11 mouse cellular contexts compared by ENCODE assay signal in the genomic region with DNA sequence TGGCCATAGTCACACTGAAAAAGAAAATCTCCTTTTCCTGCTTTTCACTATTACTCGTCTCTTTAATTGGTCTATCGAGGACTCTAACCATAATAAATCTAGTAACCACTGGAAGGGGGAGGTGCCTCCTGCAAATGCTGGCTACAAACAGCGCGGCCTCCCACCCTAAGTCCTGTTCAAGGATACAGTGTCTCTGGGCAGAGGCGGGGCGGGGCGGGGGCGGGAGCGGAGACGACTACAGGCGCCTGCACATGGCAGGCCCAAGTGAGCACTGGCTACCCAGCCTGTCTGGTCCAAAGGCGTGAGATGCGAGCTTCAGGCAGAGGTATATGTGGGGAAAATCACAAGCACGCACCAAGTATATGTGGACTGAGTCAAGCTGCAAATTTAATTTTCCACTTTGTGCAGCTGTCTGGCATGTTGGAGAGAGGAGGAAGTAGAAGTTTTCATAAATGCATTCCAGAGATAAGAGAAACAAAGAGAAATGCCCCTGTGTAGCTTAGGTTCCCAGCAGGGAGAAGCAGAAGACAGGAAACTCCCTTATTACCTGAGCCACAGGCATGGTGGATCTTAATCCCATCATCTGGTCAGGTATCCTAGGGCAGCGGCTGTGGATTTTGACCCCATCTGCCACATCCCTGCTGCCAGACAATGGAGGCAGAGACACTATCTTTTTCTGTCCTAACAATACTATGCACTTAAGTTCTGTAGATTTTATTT. TPM values are rescaled to one million over a fixed set of nuclear protein-coding genes. Genes with fewer than 3 reads are reported as not detected.
DNase-seq lines count a peak whose midpoint lies in the region; ATAC-seq and TF ChIP-seq lines count a peak whose summit lies in the region.
"Had no signal": no experiment of that assay in that cellular context is flagged by ENCODE, and none has a peak within 500 bp of the region (broad histone marks: within the 10 kb centered on the region; RNA-seq: fewer than 3 reads in every experiment).

No protein-coding gene starts in this region.

- H3K9ac ChIP-seq in lung, postnatal 0 days (replicated peaks; ENCODE audit: low read depth): no peak overlapping the region
- H3K9ac ChIP-seq in intestine, embryonic 14.5 days (ENCODE audit: low read length): no peak overlapping the region
- no peak overlapping the region for H3K9ac ChIP-seq in stomach, postnatal 0 days (ENCODE audit: low read length)
- H3K9ac ChIP-seq in midbrain, embryonic 15.5 days: no peak overlapping the region

- WGBS in lung, postnatal 0 days: 26% methylated on average over 15 of the region's 15 CpGs
- 22% methylated on average over 15 of the region's 15 CpGs for WGBS in lung, adult 2 months
- 40% methylated on average over 15 of the region's 15 CpGs for WGBS in intestine, embryonic 14.5 days
- 25% methylated on average over 15 of the region's 15 CpGs for WGBS in stomach, postnatal 0 days
- WGBS in midbrain, embryonic 15.5 days: 48% methylated on average over 15 of the region's 15 CpGs

- no peaks in the 10 kb centered on the region for H3K27me3 ChIP-seq in lung, postnatal 0 days (replicated peaks; ENCODE audit: insufficient read depth, low read length)
- H3K27me3 ChIP-seq in intestine, embryonic 14.5 days (replicated peaks; ENCODE audit: control insufficient read depth, insufficient read depth, low read length): no peaks in the 10 kb centered on the region
- H3K27me3 ChIP-seq in stomach, postnatal 0 days (ENCODE audit: control insufficient read depth, insufficient read depth, low read length): no peaks in the 10 kb centered on the region
- no peaks in the 10 kb centered on the region for H3K27me3 ChIP-seq in midbrain, embryonic 15.5 days (replicated peaks)

- H3K4me3 ChIP-seq in lung, postnatal 0 days (ENCODE audit: low read depth, low read length): no peak overlapping the region
- no peak overlapping the region for H3K4me3 ChIP-seq in lung, adult 2 months (replicated peaks; ENCODE audit: extremely low read depth, low read depth, low read length)
- H3K4me3 ChIP-seq in intestine, embryonic 14.5 days (ENCODE audit: low read depth, low read length): no peak overlapping the region
- H3K4me3 ChIP-seq in stomach, postnatal 0 days (ENCODE audit: low read depth, low read length): no peak overlapping the region
- H3K4me3 ChIP-seq in midbrain, embryonic 15.5 days: no peak overlapping the region
- H3K4me3 ChIP-seq: heart, adult 2 months had no signal

- no peak for TF ChIP-seq CTCF in lung, postnatal 0 days (IDR thresholded peaks at IDR 0.05)
- TF ChIP-seq CTCF in lung, adult 2 months (IDR thresholded peaks at IDR 0.05; ENCODE audit: insufficient read depth, low read length): no peak
- no peak for TF ChIP-seq CTCF in stomach, postnatal 0 days (IDR thresholded peaks at IDR 0.05; ENCODE audit: low read depth)

- no peak overlapping the region for H3K27ac ChIP-seq in lung, postnatal 0 days (ENCODE audit: low read length)
- no peak overlapping the region; the same call in 1 of the 2 replicates for H3K27ac ChIP-seq in intestine, embryonic 14.5 days (ENCODE audit: low read depth)
- no peak overlapping the region for H3K27ac ChIP-seq in stomach, postnatal 0 days (replicated peaks)
- H3K27ac ChIP-seq in midbrain, embryonic 15.5 days: no peak overlapping the region
- H3K27ac ChIP-seq: heart, adult 2 months had no signal

- intact Hi-C loops in left cerebral cortex, postnatal 36 days (cut with DNase I): no loop called here

- H3K4me2 ChIP-seq in lung, postnatal 0 days (replicated peaks; ENCODE audit: low read depth, low read length): no peak overlapping the region; the same call in 1 of the 2 replicates
- H3K4me2 ChIP-seq in intestine, embryonic 14.5 days (ENCODE audit: low read length): peak overlapping the region; percentile 7; the same call in 1 of the 2 replicates
- H3K4me2 ChIP-seq in stomach, postnatal 0 days (replicated peaks; ENCODE audit: low read depth): no peak overlapping the region; the same call in 1 of the 2 replicates
- H3K4me2 ChIP-seq in midbrain, embryonic 15.5 days: no peak overlapping the region

- no peaks in the 10 kb centered on the region for H3K36me3 ChIP-seq in lung, postnatal 0 days (ENCODE audit: insufficient read depth, low read length)
- H3K36me3 ChIP-seq in intestine, embryonic 14.5 days (ENCODE audit: control insufficient read depth, insufficient read depth, low read length): no peaks in the 10 kb centered on the region
- no peaks in the 10 kb centered on the region for H3K36me3 ChIP-seq in stomach, postnatal 0 days (ENCODE audit: control insufficient read depth, insufficient read depth, low read length)
- no peaks in the 10 kb centered on the region for H3K36me3 ChIP-seq in midbrain, embryonic 15.5 days (replicated peaks)

- H3K9me3 ChIP-seq in lung, postnatal 0 days (ENCODE audit: low read length): no peaks in the 10 kb centered on the region
- H3K9me3 ChIP-seq in intestine, embryonic 14.5 days (ENCODE audit: control insufficient read depth, low read length): 0 out of 2 replicates have a peak, but pooled peaks cover 6% of the 10 kb centered on the region
- H3K9me3 ChIP-seq in stomach, postnatal 0 days (ENCODE audit: control insufficient read depth, low read length): 0 out of 2 replicates have a peak, but pooled peaks cover 2% of the 10 kb centered on the region
- peaks cover under 1% of the 10 kb centered on the region for H3K9me3 ChIP-seq in midbrain, embryonic 15.5 days

- no peak for ATAC-seq in lung, postnatal 0 days
- peak; percentile 79 for ATAC-seq in intestine, embryonic 14.5 days (replicated peaks; ENCODE audit: low FRiP score, low TSS enrichment, low read depth)
- no peak for ATAC-seq in stomach, postnatal 0 days (ENCODE audit: low FRiP score, low TSS enrichment)
- no peak for ATAC-seq in midbrain, embryonic 15.5 days (replicated peaks)

- H3K4me1 ChIP-seq in lung, postnatal 0 days (ENCODE audit: insufficient read depth, low read depth, low read length): no peaks in the 10 kb centered on the region
- H3K4me1 ChIP-seq in lung, adult 2 months (ENCODE audit: control insufficient read depth, insufficient read depth, low read length): no peaks in the 10 kb centered on the region
- no peaks in the 10 kb centered on the region for H3K4me1 ChIP-seq in intestine, embryonic 14.5 days (replicated peaks; ENCODE audit: control insufficient read depth, insufficient read depth, low read length)
- H3K4me1 ChIP-seq in stomach, postnatal 0 days (replicated peaks; ENCODE audit: control insufficient read depth, insufficient read depth): no peaks in the 10 kb centered on the region
- no peaks in the 10 kb centered on the region for H3K4me1 ChIP-seq in midbrain, embryonic 15.5 days

- peak; percentile 52 for DNase-seq in adrenal gland, adult 2 months
- no peak for DNase-seq in adrenal gland, adult 18-20 months (ENCODE audit: low spot score in 2 of 2)
- peak; percentile 9 for DNase-seq in lung, postnatal 0 days (ENCODE audit: low spot score)
- DNase-seq in lung, adult 2 months: no peak
- DNase-seq in intestine, embryonic 14.5 days (ENCODE audit: low spot score): peak; percentile 61
- DNase-seq in stomach, postnatal 0 days (ENCODE audit: low spot score): peak; percentile 42
- DNase-seq in left cerebral cortex, postnatal 36 days (ENCODE audit: low spot score in 2 of 2): no peak

- no peak for TF ChIP-seq POLR2A in lung, adult 2 months (IDR thresholded peaks at IDR 0.05; ENCODE audit: borderline replicate concordance, extremely low read depth, low read depth, low read length)

- TF ChIP-seq EP300 in lung, postnatal 0 days (IDR thresholded peaks at IDR 0.05): no peak
- TF ChIP-seq EP300 in stomach, postnatal 0 days (optimal IDR thresholded peaks at IDR 0.05): no peak

RNA-seq across cellular contexts. Expression of gene Zfp799, which starts 9.2 kb away (rescaled TPM):
- total RNA-seq in adrenal gland, adult 2 months (2021): 10 to 100 TPM in 1 of 2 experiments, 1 to 10 TPM in 1; 8.9 to 13.5 TPM
- 1.6 and 3.9 TPM in 2 replicates for polyA plus RNA-seq in adrenal gland, adult 2 months (2012; rRNA removed)
- total RNA-seq in adrenal gland, adult 18-20 months (2021): 10 to 100 TPM in 1 of 2 experiments, 1 to 10 TPM in 1; 6.9 to 10.2 TPM
- polyA plus RNA-seq in lung, postnatal 0 days (2015; fragmentation: Nextera tagmentation; extraction: Ambion mirVana): 4.6 and 5.6 TPM in 2 replicates
- 2.4 and 5.8 TPM in 2 replicates for polyA plus RNA-seq in lung, adult 2 months (2012; rRNA removed)
- 14.2 and 16.9 TPM in 2 replicates for polyA plus RNA-seq in intestine, embryonic 14.5 days (2014; fragmentation: Nextera tagmentation; extraction: Ambion mirVana)
- polyA plus RNA-seq in stomach, postnatal 0 days (2015; fragmentation: Nextera tagmentation; extraction: Ambion mirVana): 5.1 and 5.7 TPM in 2 replicates
- polyA plus RNA-seq in midbrain, embryonic 15.5 days (2015; fragmentation: Nextera tagmentation; extraction: Ambion mirVana): 19.2 and 22.2 TPM in 2 replicates
- total RNA-seq in left cerebral cortex, postnatal 36 days (2021): 10 to 100 TPM; 24.2 to 32.7 TPM

RNA-seq across cellular contexts. Expression of gene Zfp811, which starts 29.5 kb away (rescaled TPM):
- total RNA-seq in adrenal gland, adult 2 months (2021): under 1 TPM; 0.43 to 0.69 TPM
- polyA plus RNA-seq in adrenal gland, adult 2 months (2012; rRNA removed): 0.02 TPM in 1 of 2 replicates, not detected in the other
- total RNA-seq in adrenal gland, adult 18-20 months (2021): under 1 TPM; 0.46 to 0.64 TPM
- polyA plus RNA-seq in lung, postnatal 0 days (2015; fragmentation: Nextera tagmentation; extraction: Ambion mirVana): 0.29 and 0.45 TPM in 2 replicates
- 0.06 TPM in 1 of 2 replicates, not detected in the other for polyA plus RNA-seq in lung, adult 2 months (2012; rRNA removed)
- polyA plus RNA-seq in intestine, embryonic 14.5 days (2014; fragmentation: Nextera tagmentation; extraction: Ambion mirVana): 5.3 and 6.1 TPM in 2 replicates
- 1.1 and 1.5 TPM in 2 replicates for polyA plus RNA-seq in stomach, postnatal 0 days (2015; fragmentation: Nextera tagmentation; extraction: Ambion mirVana)
- polyA plus RNA-seq in midbrain, embryonic 15.5 days (2015; fragmentation: Nextera tagmentation; extraction: Ambion mirVana): 69.5 and 73.5 TPM in 2 replicates
- 1 to 10 TPM; 5.7 to 8.5 TPM for total RNA-seq in left cerebral cortex, postnatal 36 days (2021)
- total RNA-seq: common myeloid progenitor, adult 5-6 weeks had no signal
- polyA plus RNA-seq: liver, adult 2 months had no signal

RNA-seq across cellular contexts. Expression of gene Zfp871, which starts 51.2 kb away (rescaled TPM):
- total RNA-seq in adrenal gland, adult 2 months (2021): 10 to 100 TPM; 41.3 to 45.9 TPM
- 3.8 and 4.8 TPM in 2 replicates for polyA plus RNA-seq in adrenal gland, adult 2 months (2012; rRNA removed)
- 10 to 100 TPM; 41.5 to 44.8 TPM for total RNA-seq in adrenal gland, adult 18-20 months (2021)
- 18.9 and 21.5 TPM in 2 replicates for polyA plus RNA-seq in lung, postnatal 0 days (2015; fragmentation: Nextera tagmentation; extraction: Ambion mirVana)
- 8.2 and 13.8 TPM in 2 replicates for polyA plus RNA-seq in lung, adult 2 months (2012; rRNA removed)
- polyA plus RNA-seq in intestine, embryonic 14.5 days (2014; fragmentation: Nextera tagmentation; extraction: Ambion mirVana): 45.7 and 55.4 TPM in 2 replicates
- polyA plus RNA-seq in stomach, postnatal 0 days (2015; fragmentation: Nextera tagmentation; extraction: Ambion mirVana): 13.0 and 13.7 TPM in 2 replicates
- 48.1 and 48.6 TPM in 2 replicates for polyA plus RNA-seq in midbrain, embryonic 15.5 days (2015; fragmentation: Nextera tagmentation; extraction: Ambion mirVana)
- 10 to 100 TPM; 66.0 to 88.5 TPM for total RNA-seq in left cerebral cortex, postnatal 36 days (2021)

RNA-seq across cellular contexts. Expression of gene Zfp870, which starts 52.2 kb away (rescaled TPM):
- total RNA-seq in adrenal gland, adult 2 months (2021): 1 to 10 TPM; 7.4 to 8.4 TPM
- polyA plus RNA-seq in adrenal gland, adult 2 months (2012; rRNA removed): 0.33 and 0.43 TPM in 2 replicates
- 10 to 100 TPM in 1 of 2 experiments, 1 to 10 TPM in 1; 8.4 to 11.3 TPM for total RNA-seq in adrenal gland, adult 18-20 months (2021)
- polyA plus RNA-seq in lung, postnatal 0 days (2015; fragmentation: Nextera tagmentation; extraction: Ambion mirVana): 3.9 and 4.9 TPM in 2 replicates
- polyA plus RNA-seq in lung, adult 2 months (2012; rRNA removed): 0.88 and 1.7 TPM in 2 replicates
- polyA plus RNA-seq in intestine, embryonic 14.5 days (2014; fragmentation: Nextera tagmentation; extraction: Ambion mirVana): 6.7 and 8.6 TPM in 2 replicates
- 2.6 and 2.7 TPM in 2 replicates for polyA plus RNA-seq in stomach, postnatal 0 days (2015; fragmentation: Nextera tagmentation; extraction: Ambion mirVana)
- 7.4 and 7.9 TPM in 2 replicates for polyA plus RNA-seq in midbrain, embryonic 15.5 days (2015; fragmentation: Nextera tagmentation; extraction: Ambion mirVana)
- total RNA-seq in left cerebral cortex, postnatal 36 days (2021): 1 to 10 TPM; 8.4 to 8.9 TPM

Comparison
In these comparisons a context has a peak if more than half of its experiments do, and no peak if none do; other contexts are left out.
1. DNase-seq: peak in adrenal gland, adult 2 months (single experiment), lung, postnatal 0 days (single experiment), intestine, embryonic 14.5 days (single experiment) and stomach, postnatal 0 days (single experiment); none in adrenal gland, adult 18-20 months (0 of 2), lung, adult 2 months (single experiment) and left cerebral cortex, postnatal 36 days (0 of 2).